Mouse (Mus musculus): Measurements from ENCODE around the gene Cfap206.

Gene Cfap206

GRCm38 (mm10) chr4:34673721-34674120, 56.3 kb downstream of the Cfap206 start:
- DNase-seq (ENCODE audit: low spot score) = no peak

DNA sequence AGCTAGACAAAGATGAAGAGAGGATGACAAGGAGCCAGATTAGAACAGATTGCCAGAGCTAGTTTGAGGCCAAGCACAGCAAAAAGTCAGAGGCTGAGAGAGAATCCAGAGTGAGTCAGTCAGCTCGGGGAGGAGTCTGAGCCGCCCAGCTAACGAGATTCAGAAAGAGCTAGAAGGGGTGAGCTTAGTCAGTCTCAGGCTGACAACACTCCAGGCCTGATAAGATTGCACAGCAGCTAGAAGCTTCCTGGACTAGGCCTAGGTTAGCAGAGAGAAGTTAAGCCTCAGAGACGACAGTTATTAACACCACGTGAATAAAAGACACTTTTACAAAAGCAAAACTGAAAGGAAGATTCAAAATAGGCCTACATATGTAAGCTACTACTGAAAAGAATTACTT, 62.1 kb downstream of the Cfap206 start:
- DNase-seq (ENCODE audit: low spot score) = no peak

GRCm38 (mm10) chr4:34661927-34662326, 68.1 kb downstream of the Cfap206 start:
- no peak for DNase-seq (ENCODE audit: low spot score)

- DNase-seq (ENCODE audit: low spot score) = no peak
These were observed 68.5 kb downstream of the Cfap206 start for GRCm38 (mm10) chr4:34661514-34661913.

GRCm38 (mm10) chr4:34659012-34659411, 71.0 kb downstream of the Cfap206 start:
- no peak for DNase-seq (ENCODE audit: low spot score)

DNA sequence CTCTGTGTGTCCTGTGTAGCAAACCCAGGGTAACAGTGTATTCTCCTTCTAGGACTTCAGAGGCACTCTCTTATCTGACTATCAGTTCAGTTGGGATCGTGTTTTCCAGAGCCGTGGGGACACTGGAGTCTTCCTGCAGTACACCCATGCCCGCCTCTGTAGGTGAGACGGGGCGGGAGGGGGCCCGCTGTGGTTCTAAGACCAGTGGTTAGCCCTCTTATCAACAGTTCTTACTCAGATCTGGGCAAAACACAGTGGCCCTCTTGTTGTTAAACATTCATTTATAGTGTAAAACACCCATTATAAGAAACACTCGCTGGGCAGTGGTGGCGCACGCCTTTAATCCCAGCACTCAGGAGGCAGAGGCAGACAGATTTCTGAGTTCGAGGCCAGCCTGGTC, 73.9 kb downstream of the Cfap206 start:
- no peak for DNase-seq (ENCODE audit: low spot score)

- DNase-seq (ENCODE audit: low spot score) = no peak
These were observed 76.8 kb downstream of the Cfap206 start for GRCm38 (mm10) chr4:34653179-34653578.

GRCm38 (mm10) chr4:34644779-34645178, 85.2 kb downstream of the Cfap206 start:
- no peak for DNase-seq (ENCODE audit: low spot score)

GRCm38 (mm10) chr4:34640731-34641130, 89.3 kb downstream of the Cfap206 start:
- DNase-seq (ENCODE audit: low spot score) = no peak

DNA sequence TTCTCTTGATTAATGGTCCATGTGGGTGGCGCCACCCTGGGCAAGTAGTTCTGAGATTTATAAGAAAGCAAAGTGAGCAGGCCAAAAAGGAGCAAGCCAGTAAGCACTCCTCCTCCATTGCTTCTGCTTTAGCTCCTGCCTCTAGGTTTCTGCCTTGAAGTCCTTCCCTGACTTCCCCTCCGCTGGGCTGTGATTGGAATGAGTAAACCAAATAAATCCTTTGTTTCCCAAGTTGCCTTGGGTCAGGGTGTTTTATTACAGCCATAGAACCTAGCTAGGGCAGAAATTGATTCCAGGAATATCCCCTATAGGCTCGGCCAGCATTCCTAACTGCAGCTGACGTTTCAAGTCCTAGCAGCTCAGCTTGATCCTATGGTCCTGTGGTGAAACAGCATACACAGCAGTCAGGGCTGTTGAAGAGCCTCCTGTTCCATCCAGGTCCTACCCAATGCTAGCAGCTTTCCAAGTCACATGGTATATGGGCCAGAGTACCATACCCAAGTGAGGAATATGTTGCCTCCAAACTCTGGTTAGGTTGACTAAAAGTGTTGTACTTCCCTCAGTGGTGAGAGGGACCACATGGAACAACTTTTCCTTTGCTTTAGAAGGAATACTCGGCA, 90.2 kb downstream of the Cfap206 start:
- DNase-seq (ENCODE audit: low spot score) = no peak

Measured in ovary, adult 18-20 months (tissue).